Mouse (Mus musculus) v-Abl transformed pro-B cells (cell line): Measurements from ENCODE around the gene Tbc1d10c.

Experiments used
- in situ Hi-C, 2 experiments: fragments of 400-800 bp; cut with MboI; formaldehyde crosslinking; loops; one replicate each; pipeline ENCODE4 v1.15.1; 2025; ENCODE audit not compliant: unreplicated experiment in 2 of 2

Gene Tbc1d10c

DNA sequence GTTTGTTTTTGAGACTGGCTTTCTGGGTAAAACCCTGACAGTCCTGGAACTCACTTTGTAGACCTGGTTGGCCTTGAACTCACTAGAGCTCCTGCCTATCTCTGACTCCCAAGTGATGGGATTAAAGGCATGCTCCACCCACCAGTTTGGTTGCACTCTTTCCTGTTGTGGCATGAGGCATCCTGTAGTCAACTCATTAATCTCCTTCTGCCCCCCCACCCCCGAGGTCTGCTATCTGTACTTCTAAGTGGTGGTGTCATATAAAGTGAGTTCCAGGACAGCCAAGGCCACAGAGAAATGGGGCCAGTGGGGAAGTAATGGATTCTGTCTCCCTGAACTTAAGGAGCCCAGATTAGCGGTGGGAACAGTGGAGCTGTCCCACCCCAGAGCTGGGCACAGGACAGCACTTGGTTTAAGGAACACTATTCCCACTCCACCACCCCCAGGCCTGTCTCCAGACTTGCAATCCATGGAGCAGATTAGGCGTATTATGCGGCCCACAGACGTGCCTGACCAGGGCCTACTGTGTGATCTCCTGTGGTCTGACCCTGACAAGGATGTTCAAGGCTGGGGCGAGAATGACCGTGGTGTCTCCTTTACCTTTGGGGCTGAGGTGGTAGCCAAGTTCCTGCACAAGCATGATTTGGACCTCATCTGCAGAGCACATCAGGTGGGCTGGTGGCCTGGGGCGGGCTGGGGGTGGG is 3.1 kb upstream of the Tbc1d10c start:
- in situ Hi-C loops = no loop called here

DNA sequence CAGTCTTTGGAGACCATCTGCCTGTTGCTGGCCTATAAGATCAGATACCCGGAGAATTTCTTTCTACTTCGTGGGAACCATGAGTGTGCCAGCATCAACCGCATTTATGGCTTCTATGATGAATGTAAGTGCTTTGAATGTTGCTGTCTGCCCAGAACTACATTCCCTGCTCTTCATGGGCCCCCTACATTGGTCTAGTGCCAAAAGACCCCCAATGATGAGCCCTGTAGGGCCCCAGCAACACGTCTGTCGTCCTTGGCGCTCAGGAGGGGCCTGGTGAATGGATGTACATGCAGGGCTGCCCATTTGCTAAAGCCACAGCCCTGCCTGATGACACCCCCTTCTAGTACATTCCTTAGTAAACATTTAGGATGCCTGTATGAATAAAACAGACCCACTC is 2.0 kb upstream of the Tbc1d10c start:
- in situ Hi-C loops = no loop called here

DNA sequence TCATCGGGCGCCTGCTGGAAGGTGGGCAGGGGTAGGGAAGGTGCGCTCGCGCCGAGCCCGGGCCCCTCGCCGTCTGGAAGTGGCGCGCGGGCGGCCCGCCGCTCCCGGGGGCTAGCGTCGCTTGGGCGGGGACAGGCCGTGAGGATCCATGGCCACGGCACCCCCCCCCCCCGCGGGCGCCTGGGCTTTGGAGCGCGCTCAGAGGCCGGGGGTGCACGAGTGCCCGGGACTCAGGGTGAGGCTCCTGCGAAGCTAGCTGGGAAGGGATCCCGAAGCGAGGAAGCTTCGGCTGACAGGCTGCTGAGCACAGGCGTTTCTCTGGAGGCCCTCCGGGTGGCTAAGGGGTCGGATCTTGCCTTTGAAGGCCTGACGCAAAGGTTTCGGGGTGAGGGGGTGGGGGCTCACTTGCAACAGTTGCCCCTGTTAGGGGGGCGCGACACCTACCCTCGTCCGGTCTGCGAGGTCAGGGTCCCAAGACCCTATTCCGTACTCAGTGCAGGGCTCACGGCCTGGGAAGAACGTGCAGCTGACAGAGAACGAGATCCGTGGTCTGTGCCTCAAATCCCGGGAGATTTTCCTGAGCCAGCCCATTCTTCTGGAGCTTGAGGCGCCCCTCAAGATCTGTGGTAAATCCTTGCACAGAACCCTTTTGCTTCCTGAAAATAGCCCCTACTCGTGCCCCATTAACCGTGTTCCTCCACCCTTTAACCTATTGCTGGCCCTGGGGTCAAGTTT is 1.3 kb upstream of the Tbc1d10c start:
- in situ Hi-C loops = no loop called here

- in situ Hi-C loops = no loop called here
Measured at GRCm38 (mm10) chr19:4191528-4192250, 605 bp upstream of the Tbc1d10c start, which contains the start of gene Ppp1ca. Gene Ppp1ca (plus strand): TSS chr19:4192065.

DNA sequence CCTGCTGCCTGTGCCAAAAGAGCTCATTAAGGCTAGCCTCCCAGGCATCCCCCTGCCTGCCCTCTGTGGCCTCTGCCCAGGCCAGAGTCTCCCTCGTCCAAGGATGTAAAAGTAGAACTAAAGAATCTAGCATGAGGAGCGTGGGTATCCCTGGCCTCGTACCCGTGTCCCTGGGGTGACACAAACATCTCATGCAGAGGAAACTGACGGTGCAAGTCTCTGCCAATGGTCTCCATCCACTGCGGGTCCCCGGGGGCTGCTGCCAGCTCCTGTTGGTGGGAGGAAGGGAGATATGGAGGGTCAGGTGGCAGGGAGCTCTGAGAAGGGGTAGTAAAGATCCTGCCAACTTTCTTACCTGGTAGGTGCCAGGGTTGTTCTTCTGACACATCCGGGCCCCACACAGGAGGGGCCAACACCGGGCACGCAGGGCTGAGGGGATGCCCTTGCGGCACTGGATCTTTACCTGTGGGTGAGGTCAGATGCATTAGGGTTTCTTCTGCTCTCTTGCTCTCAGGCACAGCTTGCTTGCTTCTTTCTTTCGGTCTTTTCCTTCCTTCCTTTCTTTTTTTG is 1.9 kb downstream of the Tbc1d10c start:
- in situ Hi-C loops = no loop called here

DNA sequence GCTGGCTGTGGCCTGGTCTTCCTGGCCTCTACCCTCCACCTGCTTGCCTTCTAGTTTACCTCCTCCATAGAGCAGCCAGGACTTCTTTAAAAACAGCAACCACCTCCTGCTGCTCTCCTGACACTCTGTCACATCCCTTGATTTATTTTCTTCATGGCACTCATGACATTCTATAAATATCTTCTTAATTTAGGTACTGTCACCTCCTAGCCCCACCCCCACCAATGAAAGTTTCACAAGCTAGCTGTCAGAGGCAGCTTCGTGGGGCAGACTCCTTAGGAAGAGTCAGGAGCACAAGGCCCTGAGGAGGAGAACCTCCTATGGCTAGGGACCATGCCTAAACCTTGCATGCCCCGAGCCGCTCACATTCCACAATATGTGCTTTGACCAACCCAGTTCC is 3.8 kb downstream of the Tbc1d10c start:
- in situ Hi-C loops = no loop called here

DNA sequence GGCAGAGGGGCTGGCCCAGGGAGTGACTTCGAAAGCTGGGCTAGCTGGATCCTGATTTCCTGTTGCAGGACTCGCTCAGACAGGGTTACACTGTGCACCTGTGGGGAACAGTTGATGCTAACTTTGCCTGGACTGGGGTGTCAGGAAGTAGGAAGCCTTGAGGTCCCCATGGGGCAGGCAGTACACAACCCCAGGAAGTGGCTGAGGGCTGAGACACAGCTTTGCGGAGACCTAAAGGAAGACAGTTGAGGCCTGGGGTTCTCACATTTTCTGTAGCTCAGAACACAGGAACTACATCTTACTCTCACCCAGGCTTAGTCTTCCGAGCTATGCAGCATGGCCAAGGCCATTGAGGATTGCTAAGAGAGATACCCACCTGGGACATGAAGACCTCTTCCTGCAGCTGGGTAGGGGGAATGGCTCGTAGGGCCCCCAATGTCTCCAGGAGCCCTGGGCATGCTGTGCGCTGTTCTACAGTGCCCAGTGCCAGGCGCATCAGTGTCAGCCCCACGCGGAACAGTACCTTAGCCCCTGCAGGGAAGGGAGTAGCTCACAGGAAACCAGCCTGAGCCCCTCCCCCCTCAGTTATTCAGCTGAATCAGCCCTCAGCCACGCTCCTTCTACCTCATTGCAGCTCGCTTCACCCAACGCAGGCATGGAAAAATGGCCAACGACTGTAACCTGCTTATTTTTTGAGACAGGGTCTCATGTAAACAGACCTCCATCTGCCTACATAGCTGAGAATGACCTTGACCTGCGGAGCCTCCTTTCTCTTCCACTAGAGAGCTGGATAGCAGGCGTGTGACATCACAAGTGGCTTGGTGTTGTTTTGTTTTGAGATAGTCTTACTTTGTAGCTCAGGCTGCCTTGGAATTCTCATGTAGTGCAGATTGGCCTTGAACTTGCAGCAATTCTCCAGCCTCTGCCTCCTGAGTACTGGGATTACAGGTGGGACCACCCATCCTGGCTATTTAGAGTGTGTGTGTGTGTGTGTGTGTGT is 5.8 kb downstream of the Tbc1d10c start:
- in situ Hi-C loops = no loop called here

- in situ Hi-C loops = no loop called here
Measured at GRCm38 (mm10) chr19:4183689-4184088, 7.4 kb downstream of the Tbc1d10c start.

- in situ Hi-C loops = no loop called here
Measured at GRCm38 (mm10) chr19:4181892-4182291, 9.2 kb downstream of the Tbc1d10c start.

GRCm38 (mm10) chr19:4180411-4180810 is 10.7 kb downstream of the Tbc1d10c start:
- in situ Hi-C loops = no loop called here

DNA sequence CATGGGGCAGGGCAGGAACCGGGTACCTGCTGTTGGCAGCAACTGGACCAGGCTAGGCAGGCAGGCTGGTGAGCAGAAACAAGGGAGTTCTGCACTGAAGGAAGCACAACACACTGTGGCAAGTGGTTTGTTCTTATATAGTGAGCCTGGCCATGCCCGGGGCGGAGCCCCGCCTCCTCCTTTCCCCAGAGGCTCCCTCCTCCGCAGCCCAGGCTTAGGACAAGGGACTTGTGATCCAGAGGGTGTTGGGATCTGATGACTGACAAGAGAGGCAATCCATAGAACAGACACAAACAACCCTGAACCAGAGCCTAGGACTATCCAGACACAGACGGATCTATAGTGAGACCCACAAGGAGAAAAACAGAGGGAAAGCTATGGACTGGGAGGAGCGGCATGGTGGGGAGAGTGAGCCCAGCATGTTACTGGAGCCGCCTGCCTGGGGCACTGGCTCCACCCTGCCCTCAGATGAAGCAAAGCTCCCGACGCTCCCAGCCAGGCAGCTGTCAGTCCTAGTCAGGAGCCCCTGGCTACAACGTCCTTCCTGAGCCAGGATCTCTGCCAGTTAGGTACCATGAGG is 15.6 kb downstream of the Tbc1d10c start, which contains the start of gene Carns1:
Carns1 (minus strand) TSS at position 112 of the 580 bp plus-strand sequence.
- in situ Hi-C loops = no loop called here

DNA sequence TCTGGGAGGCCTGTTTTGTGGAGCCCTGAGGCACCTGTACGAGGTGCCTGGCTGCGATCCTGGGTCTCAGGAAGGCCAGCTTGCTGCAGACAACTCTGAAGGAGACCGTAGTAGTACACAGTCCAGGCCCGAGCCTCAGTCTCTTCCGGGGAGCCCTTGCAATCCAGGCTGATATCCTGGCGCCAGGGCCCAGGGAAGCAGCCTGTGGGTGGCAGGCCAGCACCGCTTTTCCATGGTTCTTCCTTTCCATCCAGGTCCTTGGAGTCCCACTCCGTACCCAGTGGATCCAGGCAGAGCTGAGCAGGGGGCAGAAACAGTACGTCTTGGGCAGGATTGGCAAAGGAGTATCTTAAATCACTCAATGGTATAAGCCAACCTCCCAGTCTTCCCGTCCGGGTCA is 18.2 kb downstream of the Tbc1d10c start:
- in situ Hi-C loops = no loop called here

- in situ Hi-C loops = no loop called here
Measured at GRCm38 (mm10) chr19:4171393-4172290, 19.4 kb downstream of the Tbc1d10c start.

DNA sequence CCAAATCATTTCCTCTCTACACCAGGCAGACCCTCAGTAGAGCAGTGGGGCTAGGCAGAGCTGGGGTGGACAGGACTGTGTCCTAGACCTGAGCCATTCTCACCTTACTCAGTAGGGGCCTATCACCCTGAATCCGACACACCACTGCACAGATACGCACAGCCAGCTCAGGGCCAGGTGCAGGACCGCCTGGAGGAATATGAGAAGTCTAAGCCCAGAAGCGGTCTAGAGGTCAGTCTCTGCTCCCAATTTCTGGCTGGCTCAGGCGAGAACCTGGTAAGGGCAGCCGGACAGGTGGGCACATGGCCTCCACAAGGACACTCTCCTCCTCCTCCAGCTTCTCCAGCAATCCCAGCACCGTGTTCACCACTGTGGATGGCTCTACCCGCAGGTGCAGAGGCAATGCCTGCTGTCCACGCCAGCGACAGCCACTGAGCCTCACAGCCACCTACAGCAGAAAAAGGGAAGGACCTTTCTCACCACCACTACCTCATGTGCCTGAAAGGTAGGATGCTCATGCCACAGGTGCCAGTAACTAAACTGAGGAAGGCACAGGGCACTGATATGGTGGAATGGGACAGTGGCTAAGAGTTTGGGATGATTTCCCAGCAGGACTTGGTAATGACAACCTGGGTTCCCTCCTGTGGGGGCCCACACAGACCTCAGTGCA is 20.2 kb downstream of the Tbc1d10c start:
- in situ Hi-C loops = no loop called here

DNA sequence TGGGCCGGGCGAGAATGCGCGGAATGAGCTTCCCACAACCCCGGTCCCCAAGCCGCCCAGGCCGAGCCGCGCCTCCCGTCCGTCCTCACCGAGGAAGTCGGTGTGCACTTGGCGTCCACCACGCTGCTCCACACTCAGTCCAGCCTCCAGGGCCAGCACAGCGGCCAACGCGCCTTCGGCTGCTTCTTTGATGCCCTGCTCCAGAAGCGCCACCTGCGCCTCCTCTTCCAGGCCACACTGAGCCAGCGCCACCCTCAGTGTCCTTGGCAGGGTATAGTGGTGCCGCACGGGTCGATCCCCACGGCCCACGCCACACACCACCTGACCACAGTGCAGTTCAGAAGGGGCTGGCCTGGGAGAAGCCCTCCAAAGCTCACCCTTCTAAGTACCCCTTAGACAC is 21.3 kb downstream of the Tbc1d10c start:
- in situ Hi-C loops = loop anchor here (5.0 kb wide), 1 partner anchor 32 kb away; the partner anchor contains the start of gene Rad9a (in 2 of the 2)

GRCm38 (mm10) chr19:4169378-4169784 is 21.7 kb downstream of the Tbc1d10c start:
- in situ Hi-C loops = loop anchor here (5.0 kb wide), 1 partner anchor 33 kb away; the partner anchor contains the start of gene Rad9a (in 2 of the 2)

DNA sequence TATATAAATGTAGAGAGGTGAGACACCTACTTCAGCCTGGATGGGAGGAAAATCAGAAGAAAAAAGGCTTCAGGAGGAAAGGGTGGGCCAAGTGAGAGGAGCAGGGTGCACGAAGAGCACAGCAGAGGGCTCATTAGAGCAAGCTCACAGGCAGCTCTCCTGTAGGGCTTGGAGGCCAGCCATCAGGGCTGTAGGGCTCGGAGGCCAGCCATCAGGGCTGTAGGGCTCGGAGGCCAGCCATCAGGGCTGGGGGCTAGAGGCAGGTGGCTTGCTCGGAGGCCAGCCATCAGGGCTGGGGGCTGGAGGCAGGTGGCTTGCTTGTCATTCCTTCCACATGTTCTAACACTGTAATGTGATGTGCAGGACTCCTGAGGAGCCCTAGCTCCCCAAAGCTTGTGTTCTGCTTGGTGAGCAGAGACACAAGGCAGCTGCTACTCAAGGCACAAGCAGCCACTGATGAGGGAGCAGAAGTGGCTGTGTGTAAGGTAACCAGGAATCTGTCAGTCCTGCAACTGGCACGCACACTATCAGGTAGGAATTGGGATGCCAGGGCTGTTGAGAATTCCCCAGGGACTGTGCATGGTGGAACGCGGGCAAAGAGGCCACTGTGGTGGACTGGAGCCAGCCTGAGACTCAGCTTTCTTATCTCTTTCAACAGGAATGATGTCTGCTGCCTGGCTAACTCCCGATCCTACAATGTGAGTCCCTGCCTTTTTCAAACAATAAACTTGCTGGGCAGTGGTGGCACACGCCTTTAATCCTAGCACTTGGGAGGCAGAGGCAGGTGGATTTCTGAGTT is 24.2 kb downstream of the Tbc1d10c start:
- in situ Hi-C loops = loop anchor here (5.0 kb wide), 1 partner anchor 35 kb away; the partner anchor contains the start of gene Rad9a (in 2 of the 2)
